8 mouse cellular contexts compared by ENCODE assay signal in genomic region chr2:59401841-59402461, GRCm38 (mm10).
DNase-seq lines count a peak whose midpoint lies in the region; ATAC-seq and TF ChIP-seq lines count a peak whose summit lies in the region.

No protein-coding gene starts in this region.

- H3K4me1 ChIP-seq in forebrain, embryonic 10.5 days: no peaks in the 10 kb centered on the region
- no peaks in the 10 kb centered on the region for H3K4me1 ChIP-seq in forebrain, embryonic 15.5 days
- H3K4me1 ChIP-seq in embryonic facial prominence, embryonic 13.5 days: peaks cover 2% of the 10 kb centered on the region; the same call in 1 of the 2 replicates
- H3K4me1 ChIP-seq in intestine, postnatal 0 days (replicated peaks; ENCODE audit: control insufficient read depth, insufficient read depth, low read length): 0 out of 2 replicates have a peak, but pooled peaks cover 8% of the 10 kb centered on the region

- H3K27ac ChIP-seq in forebrain, embryonic 10.5 days: 0 out of 2 replicates have a peak overlapping the region, but pooled peaks have one; percentile 44
- H3K27ac ChIP-seq in forebrain, embryonic 15.5 days (replicated peaks): no peak overlapping the region
- H3K27ac ChIP-seq in embryonic facial prominence, embryonic 13.5 days: peak overlapping the region; percentile 58; the same call in 1 of the 2 replicates
- peak overlapping the region; percentile 57 for H3K27ac ChIP-seq in intestine, postnatal 0 days (ENCODE audit: low read depth, low read length)

- no peaks in the 10 kb centered on the region for H3K36me3 ChIP-seq in forebrain, embryonic 10.5 days (replicated peaks)
- H3K36me3 ChIP-seq in forebrain, embryonic 15.5 days: no peaks in the 10 kb centered on the region
- H3K36me3 ChIP-seq in embryonic facial prominence, embryonic 13.5 days: no peaks in the 10 kb centered on the region
- no peaks in the 10 kb centered on the region for H3K36me3 ChIP-seq in intestine, postnatal 0 days (ENCODE audit: control insufficient read depth, insufficient read depth)

- TF ChIP-seq CTCF in intestine, postnatal 0 days (IDR thresholded peaks at IDR 0.05; ENCODE audit: low read depth): no peak

- H3K4me2 ChIP-seq in forebrain, embryonic 15.5 days (replicated peaks): no peak overlapping the region
- H3K4me2 ChIP-seq in embryonic facial prominence, embryonic 13.5 days: no peak overlapping the region
- no peak overlapping the region for H3K4me2 ChIP-seq in intestine, postnatal 0 days (replicated peaks; ENCODE audit: low read depth)

- DNase-seq in forebrain, embryonic 10.5 days (ENCODE audit: extremely low spot score, low spot score): no peak
- DNase-seq in lung, postnatal 10 days: peak; percentile 79
- DNase-seq in thymus, adult 18-20 months: no peak
- no peak for DNase-seq in cerebellum, adult 11 months
- no peak for DNase-seq in thymus, postnatal 36 days

- H3K9me3 ChIP-seq in forebrain, embryonic 10.5 days: no peaks in the 10 kb centered on the region
- H3K9me3 ChIP-seq in forebrain, embryonic 15.5 days: no peaks in the 10 kb centered on the region
- no peaks in the 10 kb centered on the region for H3K9me3 ChIP-seq in embryonic facial prominence, embryonic 13.5 days
- H3K9me3 ChIP-seq in intestine, postnatal 0 days (ENCODE audit: control insufficient read depth): no peaks in the 10 kb centered on the region

- H3K4me3 ChIP-seq in forebrain, embryonic 10.5 days: no peak overlapping the region
- no peak overlapping the region for H3K4me3 ChIP-seq in forebrain, embryonic 15.5 days
- no peak overlapping the region for H3K4me3 ChIP-seq in embryonic facial prominence, embryonic 13.5 days
- H3K4me3 ChIP-seq in intestine, postnatal 0 days (ENCODE audit: low read depth, low read length): no peak overlapping the region

- H3K9ac ChIP-seq in forebrain, embryonic 15.5 days (replicated peaks): no peak overlapping the region
- H3K9ac ChIP-seq in embryonic facial prominence, embryonic 13.5 days: no peak overlapping the region
- H3K9ac ChIP-seq in intestine, postnatal 0 days (ENCODE audit: low read depth, low read length): no peak overlapping the region

- no peaks in the 10 kb centered on the region for H3K27me3 ChIP-seq in forebrain, embryonic 10.5 days (ENCODE audit: poor library complexity, severe bottlenecking)
- no peaks in the 10 kb centered on the region for H3K27me3 ChIP-seq in forebrain, embryonic 15.5 days
- no peaks in the 10 kb centered on the region for H3K27me3 ChIP-seq in embryonic facial prominence, embryonic 13.5 days
- H3K27me3 ChIP-seq in intestine, postnatal 0 days (replicated peaks; ENCODE audit: control insufficient read depth, insufficient read depth, low read length): no peaks in the 10 kb centered on the region

- ATAC-seq in forebrain, embryonic 15.5 days (replicated peaks): no peak
- ATAC-seq in embryonic facial prominence, embryonic 13.5 days (ENCODE audit: insufficient number of reproducible peaks, insufficient read depth, low FRiP score, low TSS enrichment, low read depth): no peak
- peak; percentile 56 for ATAC-seq in intestine, postnatal 0 days

- WGBS in forebrain, embryonic 10.5 days: 89% methylated on average over 8 of the region's 8 CpGs
- WGBS in forebrain, embryonic 15.5 days: 88% methylated on average over 8 of the region's 8 CpGs
- 67% methylated on average over 8 of the region's 8 CpGs for WGBS in embryonic facial prominence, embryonic 13.5 days
- WGBS in intestine, postnatal 0 days: 35% methylated on average over 8 of the region's 8 CpGs
